Mouse (Mus musculus) intestine, postnatal 0 days (tissue): ENCODE results near the gene Gm2000. TPM values are rescaled to one million over a fixed set of nuclear protein-coding genes. Genes with fewer than 3 reads are reported as not detected.
"Not testable (repeated sequence)": the region's sequence is repeated elsewhere in the genome, so short reads cannot be mapped to it uniquely, and the experiment has no call there.

Source experiments
- ATAC-seq: fragments of 200-750 bp; cut with Nextera tagmentation; 2 replicates; pipeline ENCODE4 v1.8.0; 2017; ENCODE audit warnings: mild to moderate bottlenecking, moderate TSS enrichment, moderate library complexity
- H3K27ac ChIP-seq: fragments of 300-500 bp; sonication (generic); 2 replicates; pipeline ENCODE4 v1.5.1; 2014; ENCODE audit warnings: mild to moderate bottlenecking, low read depth, low read length, moderate library complexity
- H3K27me3 ChIP-seq: fragments of 300-500 bp; sonication (generic); replicated peaks from 2 replicates; pipeline ENCODE4 v1.6.1; 2014; ENCODE audit warnings: low read length, mixed read lengths; ENCODE audit not compliant: control insufficient read depth, insufficient read depth
- H3K36me3 ChIP-seq: fragments of 300-500 bp; sonication (generic); 2 replicates; pipeline ENCODE4 v1.6.1; 2014; ENCODE audit warnings: mild to moderate bottlenecking, moderate library complexity; ENCODE audit not compliant: control insufficient read depth, insufficient read depth
- H3K4me1 ChIP-seq: fragments of 300-500 bp; sonication (generic); replicated peaks from 2 replicates; pipeline ENCODE4 v1.6.1; 2014; ENCODE audit warnings: antibody characterized with exemption, low read length, mixed read lengths; ENCODE audit not compliant: control insufficient read depth, insufficient read depth
- H3K4me2 ChIP-seq: fragments of 300-500 bp; sonication (generic); replicated peaks from 2 replicates; pipeline ENCODE4 v1.6.1; 2014; ENCODE audit warnings: low read depth, mild to moderate bottlenecking, moderate library complexity
- H3K4me3 ChIP-seq: fragments of 300-500 bp; sonication (generic); 2 replicates; pipeline ENCODE4 v1.5.1; 2014; ENCODE audit warnings: low read depth, low read length
- H3K9ac ChIP-seq: fragments of 300-500 bp; sonication (generic); 2 replicates; pipeline ENCODE4 v1.6.1; 2014; ENCODE audit warnings: mild to moderate bottlenecking, low read depth, low read length
- H3K9me3 ChIP-seq: fragments of 300-500 bp; sonication (generic); 2 replicates; pipeline ENCODE4 v1.6.1; 2016; ENCODE audit warnings: mixed run types; ENCODE audit not compliant: control insufficient read depth
- CTCF ChIP-seq: sonication (generic); IDR thresholded peaks from 2 replicates; pipeline ENCODE4 v1.5.1; 2016; ENCODE audit warnings: low read depth, mild to moderate bottlenecking, control low read depth, antibody characterized with exemption, moderate library complexity
- WGBS: fragments of 180-500 bp; shearing (Covaris S2); extraction: QIAGEN DNeasy Blood & Tissue Kit; methylation state at CpG from one replicate; pipeline ENCODE4 v1.1.7; 2014; 5-methylcytosine and 5-hydroxymethylcytosine counted together
- polyA plus RNA-seq: library from polyadenylated mRNA; unstranded; fragments of >200 nt; fragmentation: Nextera tagmentation; extraction: Ambion mirVana; gene quantifications from 2 replicates; pipeline ENCODE4 v1.2.1, GENCODE M21; 2015

The Gm2000 gene
- polyA plus RNA-seq, 1 experiment from 2014 or later: 412 TPM

DNA sequence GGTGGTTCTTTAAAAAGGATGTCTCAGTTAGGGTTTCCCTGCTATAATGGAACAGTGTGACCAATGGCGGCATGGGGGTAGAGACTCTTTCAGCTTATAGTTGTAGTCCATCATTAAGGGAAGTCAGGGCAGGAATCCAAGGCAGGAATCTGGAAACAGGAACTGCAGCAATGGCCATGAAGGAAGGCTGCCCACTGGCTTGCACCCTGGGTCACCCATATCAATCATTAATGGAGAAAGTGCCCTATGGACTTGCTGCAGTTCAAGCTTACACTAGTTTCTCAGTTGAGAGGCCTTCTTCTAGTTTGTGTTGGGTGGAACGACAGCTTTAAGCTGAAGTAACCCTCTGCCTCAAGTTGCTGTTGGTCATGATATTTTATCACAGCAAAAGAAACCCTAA is 13.4 kb upstream of the Gm2000 start:
- no peak for ATAC-seq
- WGBS: 77% methylated on average over 2 of the region's 2 CpGs

GRCm38 (mm10) chr1:156381217-156381616 is 15.4 kb downstream of the Gm2000 start:
- Histone ChIP-seq H3K4me1 (no peaks in the 10 kb centered on the region), H3K27ac (no peak overlapping the region), H3K27me3 (no peaks in the 10 kb centered on the region), H3K4me3 (no peak overlapping the region), H3K9ac (no peak overlapping the region), H3K9me3 (no peaks in the 10 kb centered on the region), H3K4me2 (no peak overlapping the region), H3K36me3 (no peaks in the 10 kb centered on the region)
- 95% methylated on average over 3 of the region's 3 CpGs for WGBS
- ATAC-seq: no peak
- TF ChIP-seq CTCF: no peak; the same call in 1 of the 2 replicates

More for the DNA sequence above, 13.4 kb upstream of the Gm2000 start:
- no peaks in the 10 kb centered on the region for H3K4me1 ChIP-seq
- no peak overlapping the region for H3K4me2 ChIP-seq
- H3K4me3 ChIP-seq: no peak overlapping the region
- no peak overlapping the region for H3K27ac ChIP-seq
- no peaks in the 10 kb centered on the region for H3K9me3 ChIP-seq
- H3K27me3 ChIP-seq: no peaks in the 10 kb centered on the region
- TF ChIP-seq CTCF: no peak
- no peaks in the 10 kb centered on the region for H3K36me3 ChIP-seq
- H3K9ac ChIP-seq: no peak overlapping the region

GRCm38 (mm10) chr1:156386232-156386631 is 20.4 kb downstream of the Gm2000 start:
- H3K27me3 ChIP-seq: no peaks in the 10 kb centered on the region
- H3K9me3 ChIP-seq: no peaks in the 10 kb centered on the region
- no peak overlapping the region for H3K9ac ChIP-seq
- no peak for TF ChIP-seq CTCF
- no peak overlapping the region for H3K4me3 ChIP-seq
- no peaks in the 10 kb centered on the region for H3K4me1 ChIP-seq
- H3K36me3 ChIP-seq: no peaks in the 10 kb centered on the region
- WGBS: 75% methylated on average over 4 of the region's 4 CpGs
- H3K27ac ChIP-seq: no peak overlapping the region
- no peak for ATAC-seq
- no peak overlapping the region for H3K4me2 ChIP-seq

GRCm38 (mm10) chr1:156386880-156387279 is 21.0 kb downstream of the Gm2000 start:
- no peak overlapping the region for H3K9ac ChIP-seq
- no peak for ATAC-seq
- H3K4me3 ChIP-seq: no peak overlapping the region
- no peaks in the 10 kb centered on the region for H3K9me3 ChIP-seq
- H3K4me1 ChIP-seq: no peaks in the 10 kb centered on the region
- no peak for TF ChIP-seq CTCF
- no peak overlapping the region for H3K4me2 ChIP-seq
- no peaks in the 10 kb centered on the region for H3K27me3 ChIP-seq
- no peaks in the 10 kb centered on the region for H3K36me3 ChIP-seq
- H3K27ac ChIP-seq: no peak overlapping the region
- 60% methylated on average over 3 of the region's 3 CpGs for WGBS

- H3K4me3 ChIP-seq: no peak overlapping the region
- H3K9ac ChIP-seq: no peak overlapping the region
- H3K36me3 ChIP-seq: no peaks in the 10 kb centered on the region
- no peak for TF ChIP-seq CTCF
- 79% methylated on average over 4 of the region's 4 CpGs for WGBS
- H3K4me1 ChIP-seq: no peaks in the 10 kb centered on the region
- no peak for ATAC-seq
- no peak overlapping the region for H3K27ac ChIP-seq
- H3K4me2 ChIP-seq: no peak overlapping the region
- no peaks in the 10 kb centered on the region for H3K27me3 ChIP-seq
- no peaks in the 10 kb centered on the region for H3K9me3 ChIP-seq
These were observed 27.3 kb downstream of the Gm2000 start for GRCm38 (mm10) chr1:156393148-156393547.

DNA sequence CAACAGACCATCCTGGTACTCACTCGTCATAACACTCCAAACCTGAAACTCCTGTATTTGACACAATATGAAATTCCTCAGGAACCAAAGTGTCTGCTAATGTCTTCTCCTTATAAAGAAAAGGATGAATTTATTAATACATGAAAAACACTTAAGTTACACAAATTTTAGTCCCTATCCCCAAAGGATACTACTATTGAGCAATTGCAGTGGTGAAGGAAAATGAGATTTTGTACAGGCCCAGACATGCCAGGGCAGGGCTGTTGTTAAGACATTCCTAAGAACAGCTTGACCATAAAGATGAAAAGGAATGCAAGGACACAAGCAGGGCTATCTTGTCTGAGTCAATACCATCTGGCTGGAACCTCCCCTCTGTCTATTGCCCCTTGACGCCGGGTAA is 34.3 kb downstream of the Gm2000 start:
- H3K9me3 ChIP-seq, H3K4me2 ChIP-seq: not testable (repeated sequence)

GRCm38 (mm10) chr1:156402491-156402890 is 36.7 kb downstream of the Gm2000 start:
- Histone ChIP-seq H3K4me3 (no peak overlapping the region), H3K27ac (no peak overlapping the region), H3K4me2 (no peak overlapping the region), H3K9me3 (no peaks in the 10 kb centered on the region), H3K27me3 (no peaks in the 10 kb centered on the region), H3K36me3 (no peaks in the 10 kb centered on the region), H3K4me1 (no peaks in the 10 kb centered on the region), H3K9ac (no peak overlapping the region)
- ATAC-seq: peak; percentile 36; the same call in 1 of the 2 replicates
- TF ChIP-seq CTCF: no peak
- 45% methylated on average over 2 of the region's 2 CpGs for WGBS

More for the DNA sequence above, 34.3 kb downstream of the Gm2000 start:
- 45% methylated on average over 3 of the region's 3 CpGs for WGBS
- not testable (repeated sequence) for H3K4me1 ChIP-seq, H3K27ac ChIP-seq, H3K9ac ChIP-seq, H3K36me3 ChIP-seq, H3K27me3 ChIP-seq, ATAC-seq, H3K4me3 ChIP-seq
